Mouse (Mus musculus) liver, postnatal 0 days (tissue): ENCODE measurements around the gene Faf1. TPM values are rescaled to one million over a fixed set of nuclear protein-coding genes. Genes with fewer than 3 reads are reported as not detected.
A peak's percentile ranks its signal among the peaks of the same experiment; 100 is the strongest.

ENCODE experiments used
- ATAC-seq: fragments of 200-750 bp; cut with Nextera tagmentation; 2 replicates; pipeline ENCODE4 v1.8.0; 2017; ENCODE audit warnings: mild to moderate bottlenecking, moderate library complexity
- DNase-seq: peaks from one replicate; pipeline ENCODE4 v3.0.0-alpha.2; 2016
- H3K27ac ChIP-seq: fragments of 300-500 bp; sonication (generic); 2 replicates; pipeline ENCODE4 v1.5.1; 2014; ENCODE audit warnings: antibody characterized with exemption, moderate library complexity, mild to moderate bottlenecking, low read depth
- H3K27me3 ChIP-seq: fragments of 300-500 bp; sonication (generic); 2 replicates; pipeline ENCODE4 v1.6.1; 2014; ENCODE audit warnings: low read length, control low read depth, mixed read lengths; ENCODE audit not compliant: insufficient read depth
- H3K36me3 ChIP-seq: fragments of 300-500 bp; sonication (generic); replicated peaks from 2 replicates; pipeline ENCODE4 v1.6.1; 2014; ENCODE audit warnings: mild to moderate bottlenecking, control low read depth, low read length, moderate library complexity, mixed read lengths; ENCODE audit not compliant: insufficient read depth
- H3K4me1 ChIP-seq: fragments of 300-500 bp; sonication (generic); 2 replicates; pipeline ENCODE4 v1.6.1; 2014; ENCODE audit warnings: antibody characterized with exemption, mild to moderate bottlenecking, control low read depth; ENCODE audit not compliant: insufficient read depth
- H3K4me2 ChIP-seq: fragments of 300-500 bp; sonication (generic); 2 replicates; pipeline ENCODE4 v1.6.1; 2014; ENCODE audit warnings: low read depth, mild to moderate bottlenecking, low read length, moderate library complexity, mixed read lengths
- H3K4me3 ChIP-seq: fragments of 300-500 bp; sonication (generic); 2 replicates; pipeline ENCODE4 v1.5.1; 2014; ENCODE audit warnings: low read depth, low read length
- H3K9ac ChIP-seq: fragments of 300-500 bp; sonication (generic); replicated peaks from 2 replicates; pipeline ENCODE4 v1.6.1; 2014; ENCODE audit warnings: mild to moderate bottlenecking, moderate library complexity
- H3K9me3 ChIP-seq: fragments of 300-500 bp; sonication (generic); 2 replicates; pipeline ENCODE4 v1.6.1; 2016; ENCODE audit warnings: mild to moderate bottlenecking, control low read depth, low read length, mixed read lengths
- CTCF ChIP-seq: sonication (generic); IDR thresholded peaks from 2 replicates; pipeline ENCODE4 v1.5.1; 2016; ENCODE audit warnings: antibody characterized with exemption, low read depth
- EP300 ChIP-seq: IDR thresholded peaks from 2 replicates; pipeline ENCODE4 v1.6.1; 2016; ENCODE audit warnings: antibody characterized with exemption, low read depth, mild to moderate bottlenecking
- WGBS: fragments of 180-500 bp; shearing (Covaris S2); extraction: QIAGEN DNeasy Blood & Tissue Kit; methylation state at CpG from one replicate; pipeline ENCODE4 v1.1.7; 2014; ENCODE audit not compliant: insufficient replicate concordance; 5-methylcytosine and 5-hydroxymethylcytosine counted together
- polyA plus RNA-seq: library from polyadenylated mRNA; unstranded; fragments of >200 nt; fragmentation: Nextera tagmentation; extraction: Ambion mirVana; gene quantifications from 2 replicates; pipeline ENCODE4 v1.2.1, GENCODE M21; 2015

Faf1 gene
- polyA plus RNA-seq, 1 experiment from 2014 or later, result 10.6 TPM

DNA sequence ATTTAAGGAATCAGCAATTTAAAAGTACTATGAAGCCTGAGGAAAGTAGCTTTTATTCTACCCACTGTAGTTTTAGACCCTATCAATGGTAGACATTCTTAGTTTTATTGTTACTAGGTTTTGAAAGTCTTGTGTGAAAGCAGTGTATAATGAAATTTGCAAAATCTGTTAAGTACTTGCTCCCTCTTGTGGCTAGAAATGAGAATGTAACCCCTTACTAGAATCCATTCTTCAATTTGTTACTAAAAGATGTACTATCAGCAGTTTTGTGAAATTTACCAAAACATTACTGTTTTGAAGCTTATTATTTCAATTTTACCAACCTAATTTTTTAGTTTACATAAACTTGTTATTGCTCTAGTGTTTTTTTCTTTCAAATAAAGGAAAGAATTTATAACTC, 27.2 kb downstream of the Faf1 start:
- TF ChIP-seq EP300, result no peak
- peak; percentile 69 for TF ChIP-seq CTCF
- Histone ChIP-seq H3K9me3 (no peaks in the 10 kb centered on the region), H3K27me3 (no peaks in the 10 kb centered on the region), H3K36me3 (no peaks in the 10 kb centered on the region), H3K4me3 (no peak overlapping the region), H3K9ac (no peak overlapping the region), H3K4me1 (peaks cover 5% of the 10 kb centered on the region; the same call in 1 of the 2 replicates), H3K4me2 (no peak overlapping the region), H3K27ac (no peak overlapping the region)
- ATAC-seq (no peak), DNase-seq (no peak)

DNA sequence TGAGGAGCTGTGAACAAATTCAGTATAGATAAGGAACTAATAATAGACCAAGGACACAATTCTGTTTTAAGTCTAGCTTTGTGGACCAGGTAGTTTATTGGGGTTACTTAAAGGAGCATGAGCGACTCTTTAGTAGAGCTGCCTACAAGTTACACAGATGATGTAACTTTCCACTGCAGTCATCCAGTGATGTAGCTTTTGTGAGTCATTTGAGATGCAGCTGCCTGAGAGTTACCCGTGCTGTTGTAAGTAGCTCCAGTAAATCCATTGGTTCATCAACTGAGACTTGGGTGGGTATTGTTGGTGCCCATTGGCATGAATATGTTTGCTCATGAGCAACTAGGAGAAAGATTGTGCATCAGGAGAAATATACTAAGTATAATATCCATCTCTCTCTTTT, 29.0 kb downstream of the Faf1 start:
- peaks cover 5% of the 10 kb centered on the region; the same call in 1 of the 2 replicates for H3K4me1 ChIP-seq
- DNase-seq (no peak), ATAC-seq (no peak)
- H3K4me2 ChIP-seq, result no peak overlapping the region
- no peak overlapping the region for H3K27ac ChIP-seq
- no peak overlapping the region for H3K4me3 ChIP-seq
- WGBS, result 80% methylated on average over 2 of the region's 2 CpGs
- H3K27me3 ChIP-seq, result no peaks in the 10 kb centered on the region
- H3K9me3 ChIP-seq, result no peaks in the 10 kb centered on the region
- H3K36me3 ChIP-seq, result no peaks in the 10 kb centered on the region
- TF ChIP-seq EP300, result no peak
- TF ChIP-seq CTCF, result no peak
- no peak overlapping the region for H3K9ac ChIP-seq

GRCm38 (mm10) chr4:109719281-109719680, 42.9 kb downstream of the Faf1 start:
- Histone ChIP-seq H3K27me3 (no peaks in the 10 kb centered on the region), H3K9ac (no peak overlapping the region), H3K4me1 (no peaks in the 10 kb centered on the region), H3K4me2 (no peak overlapping the region), H3K9me3 (no peaks in the 10 kb centered on the region), H3K36me3 (no peaks in the 10 kb centered on the region), H3K27ac (no peak overlapping the region), H3K4me3 (no peak overlapping the region)
- WGBS, result 87% methylated on average over 5 of the region's 5 CpGs
- ATAC-seq, result no peak
- no peak for TF ChIP-seq CTCF
- TF ChIP-seq EP300, result no peak
- no peak for DNase-seq

DNA sequence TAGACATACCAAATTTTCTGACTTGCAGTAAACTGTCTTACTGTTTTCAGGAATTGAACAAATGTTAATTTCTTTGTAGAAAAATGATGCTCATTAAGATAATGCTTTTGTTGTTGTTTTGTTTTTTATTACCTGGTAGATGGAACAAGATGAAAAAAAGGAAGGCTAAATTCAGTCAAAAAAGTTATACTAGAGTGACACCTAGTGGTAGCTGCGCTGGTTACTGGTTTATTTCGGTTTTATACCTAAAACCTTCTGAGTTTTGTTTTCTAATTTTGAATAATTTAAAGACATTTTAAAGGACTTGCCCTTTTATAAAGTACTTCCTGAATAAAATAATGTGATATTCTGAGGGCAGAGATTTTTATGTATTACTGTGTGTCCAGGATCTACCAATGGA, 52.9 kb downstream of the Faf1 start:
- TF ChIP-seq EP300 (no peak), CTCF (peak; percentile 65)
- Histone ChIP-seq H3K27me3 (no peaks in the 10 kb centered on the region), H3K4me1 (no peaks in the 10 kb centered on the region), H3K36me3 (no peaks in the 10 kb centered on the region), H3K4me3 (no peak overlapping the region), H3K27ac (no peak overlapping the region), H3K4me2 (no peak overlapping the region), H3K9me3 (no peaks in the 10 kb centered on the region), H3K9ac (no peak overlapping the region)
- ATAC-seq (no peak), DNase-seq (peak; percentile 29)
- WGBS, result 11% methylated on average over 2 of the region's 2 CpGs

GRCm38 (mm10) chr4:109735754-109736153, 59.4 kb downstream of the Faf1 start:
- 72% methylated on average over 1 of the region's 1 CpGs for WGBS
- no peak for TF ChIP-seq EP300
- no peak for TF ChIP-seq CTCF
- no peaks in the 10 kb centered on the region for H3K27me3 ChIP-seq
- H3K4me2 ChIP-seq, result no peak overlapping the region
- DNase-seq (no peak), ATAC-seq (no peak)
- no peaks in the 10 kb centered on the region; the same call in 1 of the 2 replicates for H3K36me3 ChIP-seq
- H3K4me1 ChIP-seq, result no peaks in the 10 kb centered on the region
- no peaks in the 10 kb centered on the region for H3K9me3 ChIP-seq
- H3K4me3 ChIP-seq, result no peak overlapping the region
- no peak overlapping the region for H3K9ac ChIP-seq
- no peak overlapping the region for H3K27ac ChIP-seq

- H3K27ac ChIP-seq, result no peak overlapping the region
- H3K9ac ChIP-seq, result no peak overlapping the region
- H3K4me3 ChIP-seq, result no peak overlapping the region
- H3K4me2 ChIP-seq, result no peak overlapping the region
- H3K36me3 ChIP-seq, result no peaks in the 10 kb centered on the region
- no peaks in the 10 kb centered on the region for H3K4me1 ChIP-seq
- DNase-seq (no peak), ATAC-seq (no peak)
- WGBS, result 78% methylated on average over 2 of the region's 2 CpGs
- peak; percentile 22; the same call in 1 of the 2 replicates for TF ChIP-seq CTCF
- no peak for TF ChIP-seq EP300
- no peaks in the 10 kb centered on the region for H3K27me3 ChIP-seq
- H3K9me3 ChIP-seq, result no peaks in the 10 kb centered on the region
Measured at GRCm38 (mm10) chr4:109743984-109744383, 67.6 kb downstream of the Faf1 start.

DNA sequence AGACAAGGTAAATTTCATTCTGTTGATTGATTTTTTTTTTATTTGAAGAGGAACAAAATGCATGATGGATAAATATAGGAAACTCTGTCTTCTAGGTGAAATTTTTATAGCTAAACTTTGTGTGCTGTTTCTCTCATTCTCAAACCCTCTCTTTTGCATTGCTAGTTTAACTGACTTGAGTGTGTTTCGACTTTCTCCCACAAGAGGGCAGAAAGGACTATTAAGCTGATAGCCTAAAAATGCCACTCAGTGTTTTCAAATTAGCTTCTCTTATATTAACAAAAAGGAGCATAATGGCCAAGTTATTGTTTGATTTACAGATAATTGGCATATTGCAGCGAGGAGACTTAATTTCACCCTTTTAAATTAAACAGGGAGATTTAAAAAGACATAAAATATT, 82.6 kb downstream of the Faf1 start:
- TF ChIP-seq CTCF, result peak; percentile 66
- TF ChIP-seq EP300, result no peak
- H3K9me3 ChIP-seq, result no peaks in the 10 kb centered on the region
- WGBS, result 46% methylated on average over 2 of the region's 2 CpGs
- H3K4me3 ChIP-seq, result no peak overlapping the region
- no peak overlapping the region for H3K27ac ChIP-seq
- no peak for ATAC-seq
- H3K4me1 ChIP-seq, result no peaks in the 10 kb centered on the region
- H3K9ac ChIP-seq, result no peak overlapping the region
- H3K36me3 ChIP-seq, result no peaks in the 10 kb centered on the region
- H3K27me3 ChIP-seq, result no peaks in the 10 kb centered on the region
- H3K4me2 ChIP-seq, result no peak overlapping the region
- DNase-seq, result no peak
